Mouse (Mus musculus) left cerebral cortex, adult 8-10 months (tissue): Measurements from ENCODE around the gene Abcb10. TPM values are rescaled to one million over a fixed set of nuclear protein-coding genes. Genes with fewer than 3 reads are reported as not detected.
"Not testable (repeated sequence)": the region's sequence is repeated elsewhere in the genome, so short reads cannot be mapped to it uniquely, and the experiment has no call there.

Source experiments
- DNase-seq, 2 experiments: peaks; one replicate each; pipeline ENCODE4 v3.0.0; 2022; ENCODE audit warnings: low spot score in 2 of 2
- total RNA-seq, 4 experiments: library from RNA; stranded (reverse); gene quantifications; 2 replicates each; pipeline ENCODE4 v1.2.4; 2022

Gene Abcb10
- total RNA-seq, 4 experiments from 2014 or later, result 19.2 to 21.4 (median 20.1) TPM

DNA sequence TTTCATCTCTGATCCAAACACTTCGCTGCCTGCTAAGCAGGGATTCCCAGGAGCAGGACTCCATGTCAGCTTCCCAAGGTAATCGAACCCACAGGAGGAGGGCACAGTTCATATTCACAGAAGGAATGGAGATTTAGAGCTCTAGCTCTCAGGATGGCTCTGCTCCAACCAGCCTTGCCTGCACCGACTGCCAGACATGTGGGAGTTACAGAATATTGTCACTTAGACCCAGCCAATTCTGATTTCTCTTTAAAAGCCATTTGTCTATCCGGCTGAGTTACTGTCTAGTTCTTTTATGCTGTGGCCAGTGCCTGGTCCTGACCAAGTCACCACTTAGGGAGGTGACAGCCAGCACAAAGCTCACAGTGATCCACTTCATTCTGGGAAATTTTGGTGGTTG lies 1.2 kb downstream of the Abcb10 start:
- peak; percentile 9 to 35 for DNase-seq

DNA sequence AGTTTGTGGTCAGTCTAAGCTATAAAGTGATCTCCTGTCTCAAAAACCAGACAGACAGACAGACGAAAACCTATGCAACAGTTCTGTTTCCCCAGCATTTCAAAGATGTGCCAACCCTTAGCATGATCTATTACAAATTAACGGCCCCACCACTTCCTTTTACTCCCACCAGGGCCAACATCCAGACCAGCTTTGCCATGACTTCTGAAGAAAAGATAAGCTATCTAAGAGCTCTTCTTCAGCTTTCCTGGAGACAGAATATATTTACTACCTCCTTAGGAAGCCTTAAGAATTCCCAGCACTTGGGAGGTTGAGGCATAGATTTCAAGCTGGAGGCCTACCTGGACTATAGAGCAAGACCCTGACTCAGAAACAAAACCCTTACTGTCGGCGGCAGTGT lies 2.7 kb downstream of the Abcb10 start:
- DNase-seq, result no peak

DNA sequence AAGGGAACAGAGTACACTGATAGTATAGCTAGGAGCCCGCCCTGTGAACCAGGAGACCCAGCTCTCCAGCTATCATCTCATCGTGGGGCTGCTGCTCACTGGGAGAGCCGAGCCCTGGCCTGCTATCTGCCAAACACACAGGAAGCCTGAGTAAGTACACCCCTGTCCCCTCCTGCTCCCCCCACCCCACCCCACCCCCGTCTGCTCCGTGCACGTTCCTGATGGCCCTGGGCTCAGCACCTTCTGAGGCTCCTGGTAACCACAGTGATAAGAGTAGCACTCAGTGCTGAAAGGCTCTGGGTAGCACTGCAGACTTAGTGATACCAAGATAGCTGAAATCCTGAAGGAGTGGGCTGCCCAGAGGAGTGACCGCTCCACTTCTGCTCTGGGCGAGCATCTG lies 4.0 kb downstream of the Abcb10 start:
- DNase-seq, result no peak

DNA sequence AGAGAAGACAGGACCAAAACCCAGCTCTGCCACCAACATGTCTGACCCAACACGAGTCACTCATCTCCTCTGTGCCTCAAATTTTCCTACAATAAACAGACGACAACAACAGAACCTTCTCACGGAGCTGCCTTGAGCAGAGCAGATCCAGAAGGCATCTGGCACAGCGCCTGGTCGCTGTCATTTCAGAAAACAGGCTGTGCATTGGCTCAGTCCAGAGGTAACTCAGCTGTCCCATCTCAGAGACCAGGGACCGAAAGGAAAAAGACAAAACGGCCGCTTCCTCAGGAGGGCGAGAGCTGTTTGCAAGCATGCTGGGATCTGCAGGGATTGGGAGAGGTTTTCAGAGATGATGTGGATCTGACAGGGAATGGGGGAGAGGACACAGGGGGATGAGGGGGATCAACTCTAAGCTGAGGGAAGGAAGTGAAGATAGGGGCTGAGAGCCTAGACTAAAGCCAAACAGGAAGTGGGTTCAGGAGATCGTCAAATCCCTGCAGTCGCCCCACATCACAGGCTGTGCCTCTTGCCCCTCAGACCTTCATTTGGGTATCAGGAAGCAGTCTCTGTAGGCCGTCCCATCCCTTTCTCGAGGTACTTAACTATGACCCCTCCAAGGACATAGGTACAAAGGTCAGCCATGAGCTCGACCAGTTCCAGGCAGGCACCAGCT lies 4.6 kb downstream of the Abcb10 start:
- no peak for DNase-seq

DNA sequence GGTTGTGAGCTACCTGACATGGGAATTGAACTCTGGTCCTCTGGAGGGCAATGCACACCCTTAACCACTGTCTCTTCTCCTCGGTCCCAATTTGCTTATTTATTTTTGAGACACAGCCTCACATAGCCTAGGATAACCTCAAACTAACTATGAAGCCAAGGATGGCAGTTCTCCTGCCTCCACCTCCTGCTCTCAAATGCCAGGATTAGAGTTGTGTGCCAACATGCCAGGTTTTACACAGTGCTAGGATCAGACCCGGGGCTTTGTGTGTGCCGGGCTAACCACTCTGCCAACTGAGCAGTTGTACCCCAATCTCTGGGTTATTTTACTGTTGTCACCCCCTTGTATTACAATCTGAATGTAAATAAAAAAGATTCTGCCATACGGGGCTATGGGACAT lies 5.4 kb downstream of the Abcb10 start:
- DNase-seq, result no peak

DNA sequence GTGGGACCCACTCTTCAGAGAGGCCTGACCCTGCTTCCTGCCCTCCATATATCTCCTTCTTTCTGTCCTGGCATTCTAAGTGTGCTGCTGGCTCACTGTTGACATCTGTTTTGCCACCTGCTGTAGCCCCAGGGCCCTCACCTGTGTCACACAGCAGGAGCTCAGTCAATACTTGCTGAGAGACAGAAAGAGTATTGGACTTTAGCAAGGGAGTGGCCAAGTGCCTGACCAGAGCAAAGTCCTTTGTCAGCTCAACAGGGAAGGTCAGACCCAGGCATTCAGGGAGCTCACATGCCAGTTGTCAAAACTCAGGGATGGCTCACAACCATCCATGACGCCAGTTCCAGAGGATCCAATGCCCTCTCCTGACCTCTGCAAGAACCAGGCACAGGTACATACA lies 9.4 kb downstream of the Abcb10 start:
- DNase-seq, result no peak

DNA sequence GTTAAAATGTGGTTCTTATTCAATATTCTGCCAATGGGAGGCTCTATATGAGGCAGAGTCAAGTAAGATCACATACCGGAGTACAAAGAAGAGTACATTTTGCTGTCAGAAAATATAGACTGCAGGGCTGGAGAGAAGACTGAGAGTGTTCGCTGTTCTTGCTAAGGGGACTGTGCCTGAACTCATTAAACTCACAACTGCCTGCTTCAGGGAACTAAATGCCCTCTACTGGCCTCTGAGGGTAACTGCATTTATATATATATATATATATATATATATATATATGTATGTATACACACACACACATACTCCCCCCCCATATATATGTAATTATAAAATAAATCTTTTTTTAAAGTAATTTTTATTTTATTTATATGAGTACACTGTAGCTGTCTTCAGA lies 16.0 kb downstream of the Abcb10 start:
- DNase-seq, result no peak

DNA sequence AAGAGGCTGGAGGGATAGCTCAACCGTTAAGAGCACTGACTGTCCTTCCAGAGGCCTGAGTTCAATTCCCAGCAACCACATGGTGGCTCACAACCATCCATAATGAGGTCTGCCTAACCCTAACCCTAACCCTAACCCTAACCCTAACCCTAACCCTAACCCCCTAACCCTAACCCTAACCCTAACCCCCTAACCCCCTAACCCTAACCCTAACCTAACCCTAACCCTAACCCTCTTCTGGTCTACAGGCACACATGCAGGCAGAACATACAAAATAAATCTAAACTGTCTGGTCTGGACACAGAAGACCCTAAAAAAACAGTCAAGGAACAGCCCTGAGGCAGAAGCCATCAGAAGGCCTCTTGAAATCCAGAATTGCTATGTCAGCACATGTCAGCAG lies 21.6 kb downstream of the Abcb10 start:
- no peak for DNase-seq

DNA sequence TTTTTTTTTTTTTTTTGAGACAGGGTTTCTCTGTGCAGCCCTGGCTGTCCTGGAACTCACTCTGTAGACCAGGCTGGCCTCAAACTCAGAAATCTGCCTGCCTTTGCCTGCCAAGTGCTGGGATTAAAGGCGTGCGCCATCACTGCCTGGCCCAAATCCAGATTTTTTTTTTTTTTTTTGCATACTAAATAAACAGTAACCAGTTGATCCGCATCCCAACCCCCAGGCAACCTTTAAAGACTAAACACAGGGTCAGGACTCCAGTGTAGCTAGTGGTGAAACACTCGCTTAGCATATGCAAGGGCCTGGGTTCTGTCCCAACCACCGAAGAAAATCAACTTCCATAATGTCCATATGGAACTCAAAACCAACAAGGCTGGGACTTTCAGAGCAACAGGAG lies 22.4 kb downstream of the Abcb10 start:
- DNase-seq, result not testable (repeated sequence)

DNA sequence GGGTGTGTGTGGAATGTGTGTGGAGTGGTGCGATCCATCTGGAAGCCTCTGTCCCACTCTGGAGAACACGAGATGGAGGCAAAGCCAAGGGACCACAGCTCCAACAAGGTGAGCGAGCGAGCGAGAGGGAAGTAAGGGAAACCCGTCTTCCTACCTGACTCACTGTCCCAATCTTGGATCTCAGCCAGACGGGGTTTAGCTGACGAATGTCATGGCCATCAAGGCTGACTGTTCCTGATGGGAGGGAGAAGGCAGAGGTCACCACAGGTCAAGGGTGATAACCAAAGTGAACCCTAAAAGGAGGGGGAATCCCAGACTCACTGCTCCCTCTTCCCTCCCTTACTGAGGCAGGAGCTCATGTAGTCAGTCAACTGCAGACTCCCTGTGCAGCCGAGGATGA lies 22.9 kb downstream of the Abcb10 start:
- no peak for DNase-seq

DNA sequence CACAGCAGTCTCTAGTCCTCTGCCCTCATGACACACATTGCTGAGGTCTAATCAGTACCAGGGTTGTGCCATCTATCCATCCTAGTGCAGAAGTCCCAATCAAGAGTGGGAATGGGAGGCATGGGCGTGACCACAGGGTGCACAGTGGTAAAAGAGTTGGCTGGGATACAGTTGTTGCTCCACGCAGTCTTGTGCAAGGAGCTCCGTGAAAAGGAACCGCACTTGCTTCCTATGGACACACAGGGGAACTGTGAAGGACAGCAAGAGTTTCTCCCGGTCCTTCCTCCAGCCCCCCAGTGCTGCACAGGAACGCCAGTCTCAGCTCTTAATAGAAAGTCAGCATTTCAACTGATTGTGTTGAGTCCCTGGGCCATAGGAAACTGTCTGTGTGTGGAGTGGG lies 23.4 kb downstream of the Abcb10 start:
- DNase-seq, result no peak

DNA sequence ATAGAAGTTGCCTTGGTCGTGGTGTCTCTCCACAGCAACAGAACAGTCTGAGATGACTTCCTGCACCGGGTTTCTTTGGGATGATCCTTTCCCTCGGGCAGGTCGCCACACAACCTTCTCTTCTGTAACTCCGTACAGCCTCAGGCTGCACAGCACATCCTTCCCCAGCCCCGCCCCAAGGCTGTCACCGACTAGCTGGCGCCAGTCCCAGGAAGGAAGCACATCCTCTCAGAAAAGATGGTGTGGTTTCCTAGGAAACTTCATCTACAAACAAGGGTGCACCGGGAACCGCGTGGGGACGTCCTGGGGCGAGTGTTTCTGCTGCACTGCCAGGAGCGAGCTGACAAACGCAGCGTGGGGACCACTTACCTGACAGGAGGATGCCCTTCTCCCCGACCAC lies 24.8 kb downstream of the Abcb10 start:
- DNase-seq, result peak in 1 of 2 experiments; percentile 36

DNA sequence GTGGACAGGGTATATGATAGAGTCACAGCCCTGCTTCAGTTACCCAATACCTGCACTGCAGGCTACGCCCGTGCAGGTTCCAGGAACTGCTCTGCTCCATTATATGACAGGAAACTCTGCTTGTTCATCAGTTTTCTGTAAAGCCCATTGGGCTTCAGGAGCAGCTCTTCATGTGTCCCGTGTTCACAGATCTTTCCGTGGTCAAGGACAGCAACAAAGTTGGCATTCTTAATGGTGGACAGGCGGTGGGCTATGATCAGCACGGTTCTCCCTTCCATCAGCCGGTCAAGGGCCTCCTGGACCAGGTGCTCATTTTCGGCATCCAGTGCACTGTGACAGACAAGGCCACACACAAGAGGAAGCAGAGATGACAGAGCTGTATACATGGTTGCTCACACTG lies 28.7 kb downstream of the Abcb10 start:
- no peak for DNase-seq

DNA sequence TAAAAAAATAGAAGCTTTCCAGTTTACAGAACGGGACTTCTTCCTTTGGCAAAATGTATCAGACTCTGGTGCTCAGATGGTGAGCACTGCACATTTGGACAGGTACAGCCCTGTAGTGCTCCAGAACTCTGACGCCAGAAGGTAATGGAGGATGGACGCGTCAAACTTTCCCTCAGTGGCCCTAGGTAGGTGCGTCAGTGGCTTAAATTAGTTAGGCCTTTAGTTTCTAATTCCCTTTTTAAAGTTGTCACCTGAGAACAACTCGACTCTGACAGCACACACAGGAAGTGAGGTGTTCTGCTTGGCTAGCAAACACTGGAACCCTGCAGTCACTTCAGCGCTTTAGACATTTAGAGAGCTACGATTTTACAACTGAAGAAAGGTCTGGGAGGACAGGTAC lies 29.2 kb downstream of the Abcb10 start:
- DNase-seq, result no peak

DNA sequence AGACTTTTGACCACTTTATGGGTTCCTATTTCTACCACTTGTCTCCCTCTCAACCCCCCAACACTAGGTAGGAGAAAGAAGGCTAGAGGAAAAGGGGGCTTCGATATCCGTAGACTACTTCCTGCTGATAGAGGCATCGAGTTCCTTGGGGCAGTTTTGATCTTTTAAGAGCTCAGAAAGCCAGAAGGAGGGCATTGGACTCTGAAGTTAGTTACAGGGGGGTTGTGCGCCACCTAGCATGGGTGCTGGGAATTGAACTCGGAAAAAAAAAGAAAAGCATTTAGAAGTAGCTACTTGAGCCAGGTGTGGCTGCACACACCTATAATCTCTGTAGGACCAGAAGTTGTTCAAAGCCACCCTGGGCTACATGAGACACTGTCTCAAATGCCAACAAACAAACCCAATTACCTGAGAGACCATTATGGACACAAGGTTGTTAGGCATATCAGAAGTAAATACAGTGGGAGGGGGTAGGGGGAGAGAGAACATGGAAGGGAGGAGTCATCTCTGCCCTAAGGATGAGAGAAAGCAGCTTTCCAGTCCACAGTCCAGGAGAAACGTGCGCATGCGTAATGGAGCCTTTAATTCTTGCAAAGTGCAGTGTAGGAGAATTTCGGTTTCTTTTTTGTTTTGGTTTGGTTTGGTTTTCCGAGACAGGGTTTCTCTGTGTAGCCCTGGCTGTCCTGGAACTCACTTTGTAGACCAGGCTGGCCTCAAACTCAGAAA lies 32.7 kb downstream of the Abcb10 start:
- DNase-seq, result peak; percentile 19 to 31

DNA sequence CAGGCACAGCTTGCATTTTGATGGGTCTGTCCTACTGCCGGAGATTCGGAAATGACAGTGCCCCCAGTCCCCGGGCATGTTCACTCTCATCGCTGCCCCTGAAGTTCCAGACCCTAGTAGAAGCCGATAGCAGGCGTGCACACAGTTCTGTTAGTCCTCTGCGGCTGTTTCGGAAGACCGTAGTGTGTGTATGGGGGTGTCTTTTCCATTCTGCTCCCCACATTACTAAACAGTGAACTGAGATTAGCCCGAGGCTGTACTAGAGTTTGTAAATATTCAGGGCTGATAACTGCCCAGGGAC lies 33.3 kb downstream of the Abcb10 start:
- DNase-seq, result no peak

DNA sequence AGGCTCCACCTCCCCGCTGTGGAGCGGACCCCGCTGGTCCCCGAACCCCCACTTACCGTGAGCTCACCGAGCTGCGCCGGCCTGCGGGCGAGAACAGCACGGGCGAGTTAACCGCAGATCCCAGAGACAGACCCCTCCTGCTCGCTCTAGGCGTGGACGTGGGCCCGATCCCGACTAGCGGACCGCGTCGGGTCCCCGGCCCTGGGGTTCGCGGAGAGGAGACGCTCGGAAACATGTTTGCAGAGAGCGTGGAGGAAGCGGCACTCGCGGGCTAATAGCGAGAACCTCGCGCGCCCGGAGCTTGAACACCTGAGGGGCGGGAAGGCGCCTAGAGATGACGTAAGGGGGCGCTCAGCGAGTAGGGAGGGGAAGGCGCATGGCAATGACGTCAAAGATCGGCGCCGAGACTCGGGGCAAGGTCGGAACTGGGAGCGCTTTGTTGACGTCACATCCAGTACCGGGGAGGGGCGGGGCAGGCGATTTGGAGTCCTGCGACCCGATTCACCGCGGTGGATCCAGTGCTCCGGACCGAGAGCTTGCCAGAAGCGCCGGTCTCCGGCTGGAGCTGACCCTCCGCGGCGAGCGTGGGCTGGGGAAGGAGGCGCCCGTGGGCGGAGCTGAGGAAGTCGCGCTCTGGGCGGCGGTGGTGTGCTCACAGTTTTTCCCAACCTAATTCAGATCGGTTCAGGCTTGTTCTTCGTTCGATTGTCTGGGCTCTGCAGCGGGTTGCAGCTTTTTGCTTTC lies 33.8 kb downstream of the Abcb10 start, which contains the start of gene Nup133:
Gene Nup133, minus strand, starts transcription at position 324 of the 744 bp plus-strand sequence.
- peak; percentile 98 to 99 for DNase-seq

DNA sequence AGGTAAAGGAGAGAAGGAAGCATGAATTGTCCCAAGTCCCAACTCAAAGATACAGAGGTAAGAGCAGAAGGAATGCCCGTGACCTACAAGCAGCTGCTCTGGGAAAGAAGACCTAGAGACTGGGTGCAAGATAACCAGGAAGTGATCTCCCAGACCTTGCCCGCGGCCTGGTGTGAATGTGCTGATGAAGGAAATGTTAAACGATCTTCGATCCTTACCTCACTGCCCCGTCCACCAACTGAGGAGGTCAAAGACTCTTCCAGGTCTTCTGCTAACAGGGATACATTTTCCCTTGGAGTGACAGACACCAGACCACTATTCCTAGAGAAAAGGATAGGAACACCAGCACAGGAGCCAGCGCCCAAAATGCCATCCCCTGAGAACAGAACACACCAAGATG lies 53.9 kb downstream of the Abcb10 start:
- no peak for DNase-seq

DNA sequence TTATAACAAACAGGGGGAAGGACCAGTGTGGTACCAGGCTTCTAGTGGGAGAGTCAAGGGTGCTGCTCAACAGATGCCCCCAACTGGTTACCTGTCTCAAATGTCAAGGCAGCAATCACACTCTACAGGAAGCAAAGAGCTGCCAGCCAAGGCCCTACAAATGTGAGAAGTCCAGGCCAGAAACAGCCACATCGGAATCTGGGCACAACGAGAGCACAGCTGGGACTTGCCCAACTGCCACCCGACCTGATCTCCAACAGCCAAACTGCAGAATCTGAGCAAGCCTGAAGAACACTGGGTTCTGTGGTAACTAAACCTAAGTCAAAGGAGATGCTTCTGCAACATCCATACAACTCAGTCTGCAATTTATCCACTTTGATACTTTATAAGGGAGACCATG lies 57.3 kb downstream of the Abcb10 start:
- no peak for DNase-seq

DNA sequence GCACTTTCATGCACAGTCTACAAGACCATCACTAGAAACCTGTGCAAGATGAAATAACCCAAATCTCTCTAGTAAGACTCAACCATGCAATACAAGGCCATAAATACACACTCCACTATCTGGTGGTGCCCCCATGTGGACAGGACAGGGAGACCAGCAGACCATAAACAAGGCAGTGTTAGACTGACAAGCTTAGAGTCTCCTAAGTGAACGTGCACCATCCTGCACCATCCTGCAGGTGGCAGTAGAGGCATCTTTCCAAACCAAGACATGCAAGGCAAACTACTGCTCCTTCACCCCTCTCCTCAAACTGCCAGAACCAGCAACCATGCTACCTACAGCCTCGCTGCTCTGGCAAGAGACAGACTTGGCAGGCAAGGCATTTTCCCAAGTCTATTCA lies 58.2 kb downstream of the Abcb10 start:
- peak; percentile 63 to 80 for DNase-seq

DNA sequence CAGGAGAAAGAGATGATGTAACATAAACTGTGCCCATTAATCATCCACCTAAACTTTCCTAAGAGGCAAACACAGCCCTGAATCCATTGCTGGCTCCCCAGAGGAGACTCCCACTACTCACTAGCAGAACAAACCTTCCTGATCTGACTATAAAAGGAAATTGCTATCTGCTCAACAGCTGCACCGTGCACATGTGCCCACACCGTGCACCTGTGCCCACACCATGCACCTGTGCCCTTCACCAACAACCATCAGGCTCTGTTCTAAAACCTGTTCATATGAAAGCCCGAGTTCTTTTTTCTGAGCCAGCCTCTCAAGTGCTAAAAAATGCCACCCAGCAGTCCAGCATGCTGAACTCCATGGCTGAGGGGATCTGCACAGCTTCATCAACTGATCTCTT lies 68.3 kb downstream of the Abcb10 start:
- no peak for DNase-seq

DNA sequence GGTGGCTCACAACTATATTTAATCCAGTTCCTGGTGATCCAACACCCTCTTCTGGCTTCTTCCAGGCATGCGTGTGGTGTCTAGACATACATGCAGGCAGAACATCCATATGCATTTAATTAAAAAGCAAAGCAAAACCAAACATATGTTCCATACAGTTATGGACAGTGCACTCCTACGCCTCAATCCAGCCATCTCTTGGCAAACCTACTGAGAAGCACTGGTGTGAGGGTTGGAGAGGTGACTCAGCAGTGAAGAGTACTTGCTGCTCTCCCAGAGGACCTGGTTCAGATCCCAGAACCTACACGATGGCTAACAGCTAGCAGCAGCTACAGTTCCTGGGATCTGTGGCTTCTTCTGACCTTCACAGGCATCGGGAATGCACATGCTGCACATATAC lies 70.7 kb downstream of the Abcb10 start:
- DNase-seq, result peak in 1 of 2 experiments; percentile 75

DNA sequence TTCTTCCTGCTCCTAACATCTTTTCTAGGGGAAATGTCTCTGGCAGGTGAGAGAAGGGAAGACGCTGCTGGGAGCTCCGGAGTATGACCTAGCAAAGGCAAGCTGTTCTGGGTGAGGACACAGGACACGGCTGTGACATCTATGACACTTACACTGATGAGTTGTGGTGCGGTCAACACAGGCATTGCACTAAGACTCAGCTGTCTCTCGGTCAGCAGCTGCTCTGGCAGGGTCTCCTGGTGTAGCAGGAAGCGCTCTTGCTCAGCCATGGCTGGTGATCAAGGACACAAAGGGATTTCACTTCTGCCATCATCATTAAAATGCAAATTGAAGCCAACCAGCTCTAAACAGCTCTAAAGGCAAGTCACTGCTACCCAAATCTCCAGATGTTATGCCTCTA lies 75.3 kb downstream of the Abcb10 start:
- DNase-seq, result no peak
